Mouse (Mus musculus) MEL (cell line): ENCODE results near the gene Cgref1. TPM values are rescaled to one million over a fixed set of nuclear protein-coding genes. Genes with fewer than 3 reads are reported as not detected.

Experiments used
- DNase-seq: peaks from one replicate; pipeline ENCODE4 v3.0.0; 2011; ENCODE audit warnings: low read depth, low spot score
- H3K27ac ChIP-seq: 2 replicates; pipeline ENCODE4 v1.5.1; 2012; ENCODE audit warnings: low read depth, mild to moderate bottlenecking, control low read depth, low read length, moderate library complexity; ENCODE audit not compliant: control insufficient read depth
- H3K27me3 ChIP-seq, 2 experiments: fragments of 150-350 bp in 1 of 2; sonication (generic) in 1 of 2; 2 replicates each; pipeline ENCODE4 v1.6.1; 2012; ENCODE audit warnings: low read length in 2 of 2, mild to moderate bottlenecking in 2 of 2, improper control_type of control experiment in 1 of 2, moderate library complexity in 1 of 2; ENCODE audit not compliant: insufficient read depth in 2 of 2, control insufficient read depth in 1 of 2
- H3K36me3 ChIP-seq, 2 experiments: 2 replicates each; pipeline ENCODE4 v1.6.1; 2012 to 2014; ENCODE audit warnings: low read length in 2 of 2, improper control_type of control experiment in 1 of 2, inconsistent platforms in 1 of 2, mild to moderate bottlenecking in 1 of 2; ENCODE audit not compliant: insufficient read depth in 2 of 2, control insufficient read depth in 1 of 2
- H3K4me1 ChIP-seq, 2 experiments: fragments of 150-350 bp in 1 of 2; sonication (generic) in 1 of 2; 2 replicates each; pipeline ENCODE4 v1.6.1; 2012; ENCODE audit warnings: low read length in 2 of 2, improper control_type of control experiment in 1 of 2, mild to moderate bottlenecking in 1 of 2; ENCODE audit not compliant: insufficient read depth in 2 of 2, control insufficient read depth in 1 of 2
- H3K4me3 ChIP-seq, 2 experiments: fragments of 150-350 bp in 1 of 2; sonication (generic) in 1 of 2; 2 replicates each; pipeline ENCODE4 v1.5.1; 2012; ENCODE audit warnings: low read depth in 2 of 2, low read length in 2 of 2, mild to moderate bottlenecking in 2 of 2, moderate library complexity in 2 of 2, control low read depth in 1 of 2, improper control_type of control experiment in 1 of 2; ENCODE audit not compliant: control insufficient read depth in 1 of 2, insufficient read depth in 1 of 2
- H3K79me2 ChIP-seq: 2 replicates; pipeline ENCODE4 v1.6.1; 2012; ENCODE audit warnings: mild to moderate bottlenecking, low read length, moderate library complexity; ENCODE audit not compliant: control insufficient read depth, poor library complexity, insufficient read depth
- H3K9ac ChIP-seq: 2 replicates; pipeline ENCODE4 v1.6.1; 2012; ENCODE audit warnings: low read depth, mild to moderate bottlenecking, control low read depth, low read length, moderate library complexity; ENCODE audit not compliant: control insufficient read depth, poor library complexity, severe bottlenecking
- H3K9me3 ChIP-seq: fragments of 150-350 bp; sonication (generic); replicated peaks from 2 replicates; pipeline ENCODE4 v1.6.1; 2012; ENCODE audit warnings: mild to moderate bottlenecking, low read length, improper control_type of control experiment, moderate library complexity; ENCODE audit not compliant: insufficient read depth
- CHD1 ChIP-seq: IDR thresholded peaks from 2 replicates; pipeline ENCODE4 v1.6.1; 2012; ENCODE audit warnings: low read depth, mild to moderate bottlenecking, inconsistent platforms, low read length, improper control_type of control experiment
- EP300 ChIP-seq, 2 experiments: IDR thresholded peaks; 2 replicates each; pipeline ENCODE4 v1.6.1; 2011; ENCODE audit warnings: improper control_type of control experiment in 2 of 2, low read length in 2 of 2, low read depth in 1 of 2, mild to moderate bottlenecking in 1 of 2
- GABPA ChIP-seq: IDR thresholded peaks from 2 replicates; pipeline ENCODE4 v1.6.1; 2012; ENCODE audit warnings: low read depth, mild to moderate bottlenecking, inconsistent platforms, low read length, improper control_type of control experiment, moderate library complexity
- HCFC1 ChIP-seq: IDR thresholded peaks from 2 replicates; pipeline ENCODE4 v1.6.1; 2012; ENCODE audit warnings: low read depth, mild to moderate bottlenecking, inconsistent platforms, low read length, improper control_type of control experiment, moderate library complexity
- JUND ChIP-seq: IDR thresholded peaks from 2 replicates; pipeline ENCODE4 v1.6.1; 2011; ENCODE audit warnings: low read depth, mild to moderate bottlenecking, improper control_type of control experiment, low read length
- KAT2A ChIP-seq: conservative IDR thresholded peaks from 2 replicates; pipeline ENCODE4 v1.6.1; 2012; ENCODE audit warnings: low read depth, low read length, improper control_type of control experiment, inconsistent platforms
- MAX ChIP-seq: IDR thresholded peaks from 2 replicates; pipeline ENCODE4 v1.6.1; 2011; ENCODE audit warnings: low read length, improper control_type of control experiment
- MEF2A ChIP-seq: IDR thresholded peaks from 2 replicates; pipeline ENCODE4 v1.6.1; 2014; ENCODE audit warnings: low read depth, mild to moderate bottlenecking, inconsistent platforms, low read length, improper control_type of control experiment; ENCODE audit not compliant: poor library complexity, insufficient replicate concordance, severe bottlenecking; ENCODE audit errors: extremely low read depth
- NRF1 ChIP-seq: IDR thresholded peaks from 2 replicates; pipeline ENCODE4 v1.6.1; 2014; ENCODE audit warnings: low read depth, mild to moderate bottlenecking, inconsistent platforms, low read length, improper control_type of control experiment, moderate library complexity; ENCODE audit not compliant: poor library complexity, insufficient read depth, severe bottlenecking
- POLR2A ChIP-seq, 2 experiments: IDR thresholded peaks; 2 replicates each; pipeline ENCODE4 v1.6.1; 2011 to 2012; ENCODE audit warnings: low read length in 2 of 2, mild to moderate bottlenecking in 2 of 2, control low read depth in 1 of 2, improper control_type of control experiment in 1 of 2, low read depth in 1 of 2, moderate library complexity in 1 of 2; ENCODE audit not compliant: control insufficient read depth in 1 of 2, insufficient read depth in 1 of 2, poor library complexity in 1 of 2
- RAD21 ChIP-seq: IDR thresholded peaks from 2 replicates; pipeline ENCODE4 v1.6.1; 2011; ENCODE audit warnings: mild to moderate bottlenecking, low read depth, low read length, improper control_type of control experiment
- TAL1 ChIP-seq: IDR thresholded peaks from 2 replicates; pipeline ENCODE4 v1.6.1; 2012; ENCODE audit warnings: mild to moderate bottlenecking, inconsistent platforms, low read length, moderate library complexity, mixed read lengths
- TBP ChIP-seq: IDR thresholded peaks from 2 replicates; pipeline ENCODE4 v1.8.0; 2011; ENCODE audit warnings: low read depth, low read length, improper control_type of control experiment
- UBTF ChIP-seq: IDR thresholded peaks from 2 replicates; pipeline ENCODE4 v1.6.1; 2012; ENCODE audit warnings: low read depth, mild to moderate bottlenecking, inconsistent platforms, low read length, improper control_type of control experiment, moderate library complexity, borderline replicate concordance; ENCODE audit not compliant: insufficient read depth
- ZKSCAN1 ChIP-seq: IDR thresholded peaks from 2 replicates; pipeline ENCODE4 v1.6.1; 2012; ENCODE audit warnings: low read depth, mild to moderate bottlenecking, inconsistent platforms, low read length, improper control_type of control experiment, moderate library complexity
- ZMIZ1 ChIP-seq: IDR thresholded peaks from 2 replicates; pipeline ENCODE4 v1.6.1; 2012; ENCODE audit warnings: low read depth, mild to moderate bottlenecking, inconsistent platforms, low read length, improper control_type of control experiment, moderate library complexity
- ZNF384 ChIP-seq: IDR thresholded peaks from 2 replicates; pipeline ENCODE4 v1.6.1; 2012; ENCODE audit warnings: low read depth, mild to moderate bottlenecking, inconsistent platforms, low read length, improper control_type of control experiment
- polyA plus RNA-seq, 2 experiments: library from polyadenylated mRNA; stranded (reverse) in 1 of 2; unstranded in 1 of 2; fragments of >175 nt in 1 of 2; fragments of >200 nt in 1 of 2; gene quantifications; 2 replicates each; pipeline versions ENCODE4 v1.2.1 to v1.2.4; 2012; ENCODE audit warnings: low replicate concordance in 2 of 2, low read depth in 1 of 2; ENCODE audit not compliant: insufficient read length in 2 of 2, insufficient read depth in 1 of 2, missing spikeins in 1 of 2
- total RNA-seq: library from RNA; depleted of rRNA; stranded (reverse); fragments of 300-350 nt; gene quantifications from 2 replicates; pipeline ENCODE4 v1.2.3, GENCODE M21; 2012

The Cgref1 gene
- total and polyA plus RNA-seq, 3 experiments: 1.4 TPM; not detected in 2

DNA sequence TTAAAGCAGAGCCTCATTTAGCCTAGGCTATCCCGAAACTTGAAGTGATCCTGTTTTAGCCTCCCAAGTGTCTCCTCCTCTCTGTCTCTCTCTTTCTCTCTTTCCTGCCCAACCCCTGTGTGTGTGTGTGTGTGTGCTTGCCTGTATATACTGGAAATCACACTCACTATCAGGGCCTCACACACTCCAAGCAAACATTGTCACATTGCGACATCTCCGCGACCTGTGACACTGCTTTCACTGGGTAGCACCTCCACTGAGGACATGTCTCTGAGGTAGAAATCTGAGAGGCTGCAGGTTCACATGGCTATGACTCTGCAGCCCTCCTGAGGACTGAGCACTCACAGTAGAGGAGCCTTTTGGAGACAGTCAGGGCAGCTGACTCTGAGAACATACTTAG lies 20.8 kb upstream of the Cgref1 start:
- DNase-seq: no peak
- H3K79me2 ChIP-seq: no peaks in the 10 kb centered on the region
- no peak overlapping the region for H3K27ac ChIP-seq
- peaks cover 0 to 22% of the 10 kb centered on the region in 2 experiments; a peak in 2 of 4 replicates for H3K36me3 ChIP-seq
- 0 out of 4 replicates have a peak, but pooled peaks cover 0 to 2% of the 10 kb centered on the region in 2 experiments for H3K27me3 ChIP-seq
- no peak overlapping the region for H3K4me3 ChIP-seq
- no peak overlapping the region for H3K9ac ChIP-seq
- no peak for TF ChIP-seq MAX
- TF ChIP-seq CHD1: no peak
- TF ChIP-seq JUND: no peak
- TF ChIP-seq, all 39 proteins: peak for 0
- Histone ChIP-seq H3K4me1 (peaks cover 2 to 31% of the 10 kb centered on the region in 2 experiments; a peak in 3 of 4 replicates), H3K9me3 (no peaks in the 10 kb centered on the region)

DNA sequence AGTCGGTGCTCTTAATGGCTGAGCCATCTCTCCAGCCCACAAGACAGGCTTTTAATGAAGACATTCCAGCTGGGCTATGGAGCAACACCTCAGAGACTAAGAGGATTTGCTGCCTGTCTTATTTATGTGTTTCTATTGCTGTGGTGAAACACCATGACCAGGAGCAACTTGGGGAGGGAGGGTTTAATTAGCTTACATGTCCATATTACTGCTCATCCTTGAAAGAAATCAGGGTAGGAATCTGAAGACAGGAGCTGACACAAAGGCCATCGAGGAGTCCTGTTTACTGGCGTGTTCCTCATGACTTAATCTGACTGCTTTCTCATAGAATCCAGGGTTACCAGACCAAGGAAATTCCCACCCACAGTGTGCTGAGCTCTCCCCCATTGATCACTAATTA lies 18.5 kb upstream of the Cgref1 start:
- H3K4me3 ChIP-seq: no peak overlapping the region
- TF ChIP-seq CHD1 (no peak), GABPA (no peak), TAL1 (no peak), UBTF (no peak), NRF1 (no peak), MEF2A (no peak), RAD21 (no peak), ZNF384 (no peak), KAT2A (no peak), HCFC1 (no peak), TBP (no peak), ZMIZ1 (no peak), ZKSCAN1 (no peak), POLR2A (IDR thresholded peaks at IDR 0.05; ENCODE audit: control insufficient read depth in 1 of 2, insufficient read depth in 1 of 2, low read depth in 1 of 2, low read length in 2 of 2, poor library complexity in 1 of 2) (no peak), MAX (no peak), EP300 (IDR thresholded peaks at IDR 0.05; ENCODE audit: low read depth in 1 of 2, low read length in 2 of 2) (no peak)
- H3K27ac ChIP-seq: no peak overlapping the region
- peaks cover 0 to 23% of the 10 kb centered on the region in 2 experiments; a peak in 2 of 4 replicates for H3K36me3 ChIP-seq
- H3K79me2 ChIP-seq: peaks cover 12% of the 10 kb centered on the region
- peaks cover 5 to 23% of the 10 kb centered on the region in 2 experiments for H3K4me1 ChIP-seq
- no peaks in the 10 kb centered on the region for H3K9me3 ChIP-seq
- no peak for DNase-seq
- H3K27me3 ChIP-seq: 0 out of 4 replicates have a peak, but pooled peaks cover 0 to 2% of the 10 kb centered on the region in 2 experiments
- H3K9ac ChIP-seq: no peak overlapping the region
